Mouse (Mus musculus) 3T3-L1 (cell line): Measurements from ENCODE around the gene Rab22a.
A peak's percentile ranks its signal among the peaks of the same experiment; 100 is the strongest.
"Not testable (repeated sequence)": the region's sequence is repeated elsewhere in the genome, so short reads cannot be mapped to it uniquely, and the experiment has no call there.

Source experiments
- DNase-seq: peaks from one replicate; pipeline ENCODE4 v3.0.0-alpha.2; 2015; ENCODE audit warnings: low read depth, low spot score

Rab22a gene

DNA sequence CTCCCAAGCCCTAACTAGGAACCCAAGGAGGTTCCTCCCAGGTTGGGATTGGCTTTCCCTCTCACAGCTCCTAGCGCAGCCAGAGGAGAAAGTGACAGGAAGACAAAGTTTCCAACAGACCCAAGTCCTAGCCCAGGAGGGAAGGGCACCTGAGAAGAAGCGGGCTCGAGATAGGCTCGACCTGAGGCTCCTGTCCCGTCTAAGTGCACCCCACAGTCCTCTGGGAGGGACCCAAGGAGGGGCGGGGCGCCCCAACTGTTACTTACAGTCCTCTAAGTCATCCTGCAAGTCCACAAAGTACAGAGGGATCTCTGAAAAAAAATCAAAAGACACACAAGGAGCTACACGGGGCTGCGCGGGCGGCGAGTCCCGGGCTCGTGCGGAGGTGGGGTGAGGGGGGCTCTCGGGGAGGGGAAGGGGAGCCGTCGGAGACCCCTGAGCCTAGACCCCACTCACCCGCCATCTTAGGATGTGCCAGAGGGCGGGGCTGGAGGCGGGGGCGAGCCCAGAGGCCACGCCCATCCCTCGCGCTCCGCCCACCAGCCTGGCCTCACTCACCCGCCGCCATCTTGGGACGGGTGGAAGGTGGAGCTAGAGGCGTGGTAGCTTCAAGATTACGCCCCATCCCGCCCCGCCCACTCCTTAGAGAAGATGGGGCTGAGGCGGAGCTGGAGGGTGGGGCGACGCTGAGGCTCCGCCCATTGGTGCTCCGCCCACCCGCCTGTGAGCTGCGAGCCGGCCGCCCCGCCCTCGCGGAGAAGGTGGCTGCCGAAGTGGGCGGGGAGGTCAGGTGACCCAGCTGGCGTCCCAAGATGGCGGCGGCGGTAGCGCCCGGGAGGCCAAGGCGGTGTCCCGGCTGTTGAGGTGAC, at the start of gene Rab22a:
Gene Rab22a, plus strand, starts transcription at position 704 of the 869 bp plus-strand sequence.
- DNase-seq = peak; percentile 98

DNA sequence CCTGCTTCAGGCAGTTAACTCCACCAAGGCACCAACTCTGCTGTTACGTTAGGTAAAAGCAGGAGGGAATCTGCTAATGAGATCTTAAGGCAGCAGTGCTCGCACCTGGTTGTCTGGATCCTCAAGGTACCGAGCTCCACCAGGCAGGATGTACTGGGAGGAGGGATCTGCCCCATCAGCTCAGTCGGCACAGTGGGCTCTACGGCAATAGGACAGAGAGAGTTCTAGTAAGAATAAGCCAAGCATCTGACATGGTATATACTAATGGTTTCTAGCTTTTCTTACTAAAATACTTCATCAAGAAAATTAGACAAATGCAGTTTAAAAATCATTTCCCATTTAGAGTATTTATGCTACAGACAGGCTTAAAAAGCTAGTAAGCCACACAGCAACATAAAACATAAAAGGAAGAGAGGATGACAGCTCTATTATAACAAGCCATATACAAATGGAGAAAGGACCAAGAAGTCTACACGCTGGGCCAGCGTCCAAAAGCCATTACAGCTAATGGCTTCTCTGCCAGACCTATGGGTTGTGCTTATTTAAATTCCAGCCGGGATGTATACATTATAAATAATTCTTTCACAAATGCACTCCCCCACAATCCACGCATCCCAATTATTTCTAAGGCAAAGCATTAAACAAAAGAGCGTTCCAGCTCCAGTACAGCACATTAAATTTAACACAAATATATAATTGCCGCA, 44.0 kb upstream of the Rab22a start:
- DNase-seq = no peak

DNA sequence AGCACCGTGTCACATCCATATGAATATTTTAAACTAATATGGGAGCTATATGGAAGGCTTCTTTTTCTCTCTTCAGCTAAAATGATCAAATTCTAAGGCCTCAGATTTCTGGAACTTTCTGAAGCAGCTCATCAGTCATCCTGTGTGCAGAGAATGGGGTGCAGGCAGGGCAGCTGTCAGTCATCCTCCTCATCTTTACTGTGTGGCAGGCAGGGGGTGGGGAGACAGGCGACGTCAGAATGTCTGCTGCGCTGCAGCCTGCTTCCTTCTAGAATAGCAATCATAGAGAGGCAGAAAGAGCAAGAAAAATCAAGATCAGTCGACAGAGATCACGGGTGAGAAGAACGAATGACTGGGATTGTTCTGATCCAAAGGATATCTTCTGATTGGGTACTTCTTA, 43.4 kb upstream of the Rab22a start:
- DNase-seq = no peak

DNA sequence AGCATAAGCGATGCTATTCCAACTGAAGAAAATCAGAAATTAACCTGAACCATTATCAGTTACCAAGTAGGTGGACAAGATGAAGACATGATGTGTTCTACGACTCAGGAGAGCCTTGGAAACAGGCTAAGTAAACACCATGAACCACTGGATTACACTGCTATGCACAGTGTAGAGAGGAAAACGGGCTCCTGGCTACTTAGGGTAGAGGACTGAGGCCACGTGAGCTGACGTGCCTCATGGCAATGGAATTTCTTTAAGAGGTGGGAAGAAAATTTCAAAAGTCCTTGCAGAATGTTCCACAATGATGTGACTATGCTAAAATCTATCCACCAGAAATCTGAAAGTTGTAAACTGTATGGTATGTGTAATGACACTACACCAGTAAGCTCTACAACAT, 40.4 kb upstream of the Rab22a start:
- peak; percentile 7 for DNase-seq

DNA sequence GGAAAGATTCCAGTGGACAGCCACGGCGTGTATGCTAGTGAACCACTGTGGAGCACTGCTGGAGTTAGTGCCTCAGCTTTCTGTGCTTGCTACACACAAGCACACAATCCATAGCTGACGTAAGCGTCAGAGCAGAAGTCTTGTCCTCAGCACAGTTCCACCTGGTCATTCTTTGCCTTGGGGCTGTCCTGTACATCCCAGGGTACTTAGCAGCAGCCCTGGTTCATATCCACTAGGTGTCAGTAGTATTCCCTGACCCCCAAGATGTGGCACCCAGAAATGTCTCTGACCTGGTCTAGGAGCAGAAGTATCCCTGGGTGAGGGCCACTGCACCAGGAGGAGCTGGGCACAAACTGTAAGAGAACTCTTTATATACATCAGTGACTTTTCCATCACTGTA, 38.9 kb upstream of the Rab22a start:
- peak; percentile 21 for DNase-seq

DNA sequence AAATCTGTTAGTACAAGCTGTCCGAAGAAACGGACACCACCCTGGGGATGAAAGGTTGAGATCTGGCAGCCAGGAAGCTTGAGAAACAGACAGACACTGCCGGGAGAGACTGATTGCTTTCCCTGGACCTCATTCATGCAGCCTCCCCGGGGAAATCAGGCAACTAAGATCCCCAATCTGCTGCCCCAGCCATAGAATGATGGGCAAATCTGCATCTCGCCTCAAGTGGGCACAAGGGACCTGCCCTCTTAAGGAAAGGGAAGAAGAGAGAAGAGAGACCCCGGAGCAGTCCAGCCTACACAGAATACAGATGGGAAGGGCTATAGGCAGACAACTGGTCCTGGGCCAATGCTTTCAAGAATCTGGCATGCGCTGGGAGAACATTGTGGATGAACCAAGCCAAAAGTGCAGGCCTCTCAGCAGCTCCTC, 37.4 kb upstream of the Rab22a start:
- no peak for DNase-seq

DNA sequence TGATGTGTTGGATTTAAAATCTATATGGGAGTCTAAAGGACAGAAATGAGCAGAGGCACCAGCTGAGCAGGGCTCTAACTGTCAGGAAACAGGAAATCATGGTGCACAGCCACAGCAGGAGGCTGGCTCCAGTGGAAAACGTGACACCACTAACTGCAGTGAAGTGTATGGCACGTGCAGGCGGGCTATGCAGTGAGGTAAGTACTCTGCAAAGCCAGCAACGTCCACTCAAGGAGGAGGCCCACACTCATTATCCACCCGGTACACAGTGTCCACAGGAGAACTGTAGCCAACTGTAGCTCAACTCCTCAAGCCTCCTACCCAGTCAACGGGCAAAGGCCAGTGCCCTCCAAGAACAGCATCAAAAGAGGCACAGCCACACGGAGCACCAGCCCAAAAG, 34.9 kb upstream of the Rab22a start:
- DNase-seq = no peak

DNA sequence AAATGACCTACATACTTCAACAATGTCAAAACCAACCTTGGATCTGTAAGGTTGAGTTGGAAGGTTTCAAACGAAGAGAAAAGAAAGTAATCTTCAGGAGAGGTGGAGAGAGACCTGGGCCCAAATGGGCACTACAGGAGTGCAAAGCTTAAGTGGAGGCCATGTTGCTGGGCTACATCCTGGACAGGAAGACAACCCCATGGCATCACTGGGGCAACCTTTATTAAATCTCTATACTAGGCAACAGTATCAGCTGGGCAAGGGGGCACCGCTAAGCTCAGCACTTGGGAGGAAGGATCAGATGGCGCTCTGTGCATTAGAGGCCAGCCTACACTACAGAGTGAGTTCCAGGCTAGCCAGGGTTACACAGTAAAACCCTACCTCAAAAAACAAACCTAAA, 33.8 kb upstream of the Rab22a start:
- DNase-seq = no peak

DNA sequence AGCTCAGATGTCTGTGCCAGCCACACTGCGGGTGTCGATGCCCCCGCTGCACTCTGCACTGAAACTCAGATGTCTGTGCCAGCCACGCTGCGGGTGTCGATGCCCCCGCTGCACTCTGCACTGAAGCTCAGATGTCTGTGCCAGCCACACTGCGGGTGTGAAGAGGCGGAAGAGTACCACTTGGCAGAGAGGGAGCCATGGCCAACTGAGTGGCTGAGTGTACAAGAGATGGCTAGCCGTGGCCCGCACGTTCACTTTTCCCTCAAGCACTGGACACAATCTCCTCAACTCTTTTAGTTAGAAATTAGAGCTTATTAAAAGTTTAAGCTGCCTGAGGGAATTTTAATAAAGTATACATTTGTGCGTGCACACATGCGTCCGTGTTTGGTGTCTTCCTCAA, 25.5 kb upstream of the Rab22a start:
- not testable (repeated sequence) for DNase-seq

DNA sequence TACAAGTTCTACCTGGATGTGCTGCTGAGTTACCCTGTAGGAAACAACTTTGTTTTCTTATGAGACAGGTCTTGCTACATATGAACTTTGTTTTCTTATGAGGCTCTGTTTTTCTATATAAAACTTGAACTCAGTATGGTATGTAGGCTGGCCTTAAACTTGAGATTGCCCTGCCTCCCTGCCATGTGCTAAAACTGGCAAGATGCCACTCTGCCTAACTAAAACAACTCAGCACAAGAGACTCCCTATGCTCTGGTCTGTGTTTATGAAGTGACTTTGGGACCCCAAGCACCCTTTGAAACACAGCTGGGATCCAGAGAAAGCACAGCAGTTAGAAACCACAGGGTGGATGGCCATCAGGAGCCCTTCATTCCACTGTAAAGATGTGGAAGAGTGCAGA, 18.2 kb upstream of the Rab22a start:
- peak; percentile 10 for DNase-seq

DNA sequence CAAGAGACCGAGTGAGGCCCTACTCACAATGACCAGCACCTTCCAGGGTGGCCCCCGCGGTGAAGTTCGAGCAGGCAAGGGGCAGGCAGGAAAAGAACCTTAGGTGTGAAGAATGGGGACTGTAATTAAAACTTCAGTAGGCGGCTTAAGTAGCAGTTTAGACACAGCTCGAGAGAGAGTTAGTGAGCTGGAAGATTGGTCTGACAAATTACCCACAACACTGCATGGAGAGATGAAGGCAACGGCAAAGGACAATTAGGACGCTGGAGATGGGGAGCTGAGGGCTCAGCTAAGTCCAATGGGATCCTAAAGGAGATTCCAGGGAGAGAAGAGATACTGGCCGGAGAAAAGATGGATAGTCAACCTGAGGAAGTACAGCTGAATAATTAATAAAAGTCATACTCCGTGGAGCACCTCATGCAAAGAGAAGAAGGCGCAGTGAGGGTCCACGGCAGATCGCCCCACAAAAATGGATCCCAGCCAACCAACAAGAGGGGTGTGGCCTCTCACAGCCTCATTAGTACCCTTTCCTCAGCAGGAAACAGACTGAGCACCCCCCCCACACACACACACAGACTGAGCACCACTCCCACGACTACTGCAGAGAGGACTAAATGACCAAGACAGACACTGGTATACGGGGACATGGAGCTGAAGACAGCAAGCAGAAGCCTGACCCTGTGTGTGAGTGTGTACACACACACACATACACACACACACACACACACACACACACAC, 17.1 kb upstream of the Rab22a start:
- DNase-seq = no peak

DNA sequence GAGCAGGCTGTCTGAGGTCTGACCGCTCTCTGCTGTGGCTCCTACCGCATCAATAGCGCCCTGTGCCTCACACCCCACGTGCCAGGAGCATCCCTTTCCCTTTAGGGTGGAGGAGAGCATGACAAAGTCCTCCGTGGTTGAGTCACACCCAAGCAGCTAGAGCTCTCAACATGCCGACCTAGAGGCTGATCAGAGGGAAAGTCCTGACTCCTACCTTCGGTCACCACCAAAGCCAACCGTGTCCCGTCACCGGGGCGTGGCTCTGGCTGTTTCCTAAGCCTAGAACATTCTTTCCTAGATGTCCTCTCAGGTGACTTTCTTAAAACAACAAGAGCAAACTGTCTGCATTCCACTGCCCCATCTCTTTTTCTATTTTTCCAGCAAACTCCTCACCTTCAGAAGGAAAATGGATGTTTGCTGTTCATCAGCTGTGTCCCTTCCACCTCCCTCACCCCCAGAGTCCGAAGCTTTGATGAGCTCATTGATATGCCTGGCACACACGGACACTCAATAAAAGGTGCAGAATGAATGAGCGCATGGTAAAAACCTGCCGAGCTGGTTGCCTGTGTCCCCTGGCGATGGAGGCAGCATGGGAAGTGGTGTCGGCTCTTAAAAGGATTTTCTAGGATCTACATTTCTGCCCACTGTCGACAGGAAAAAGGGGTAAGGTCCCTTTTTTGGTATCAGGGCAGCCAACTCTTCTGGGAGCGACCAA, 12.2 kb upstream of the Rab22a start:
- no peak for DNase-seq

DNA sequence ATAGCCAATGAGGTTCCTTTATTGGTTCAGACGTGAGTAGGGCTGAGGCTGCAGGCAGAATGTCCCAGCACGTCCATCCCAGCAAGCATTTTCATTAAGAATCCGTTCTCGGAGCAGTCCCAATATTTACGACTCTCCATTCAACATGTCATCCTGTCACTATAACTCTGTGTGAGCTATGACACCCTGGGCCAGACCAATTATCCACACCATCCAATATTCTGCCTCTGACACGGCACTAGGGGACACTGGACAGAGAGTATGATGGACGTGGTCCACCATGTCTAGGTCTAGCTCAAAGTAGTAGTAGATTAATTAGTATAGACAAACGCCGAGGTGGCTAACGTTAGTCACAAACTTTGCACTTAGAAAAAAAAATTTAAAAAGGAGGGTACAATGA, 9.8 kb upstream of the Rab22a start:
- no peak for DNase-seq

DNA sequence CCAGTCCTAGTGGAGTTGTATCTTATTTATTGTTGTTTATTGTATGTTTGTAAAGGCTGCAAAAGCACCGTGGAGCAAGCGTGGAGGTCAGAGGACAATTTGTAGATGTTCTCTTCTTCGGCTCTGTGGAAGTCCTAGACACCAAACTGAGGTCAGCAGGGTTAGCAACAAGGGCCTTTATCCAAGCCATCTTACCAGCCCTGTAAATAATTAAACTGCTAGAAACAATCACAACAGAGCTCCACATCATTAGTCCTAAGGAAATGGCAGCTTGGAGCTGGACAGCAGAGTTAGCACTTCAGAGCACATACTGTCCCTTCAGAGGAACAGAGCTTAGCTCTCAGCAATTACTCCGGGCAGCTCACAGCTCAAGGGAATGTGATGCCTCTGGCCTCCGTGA, 6.0 kb upstream of the Rab22a start:
- no peak for DNase-seq

DNA sequence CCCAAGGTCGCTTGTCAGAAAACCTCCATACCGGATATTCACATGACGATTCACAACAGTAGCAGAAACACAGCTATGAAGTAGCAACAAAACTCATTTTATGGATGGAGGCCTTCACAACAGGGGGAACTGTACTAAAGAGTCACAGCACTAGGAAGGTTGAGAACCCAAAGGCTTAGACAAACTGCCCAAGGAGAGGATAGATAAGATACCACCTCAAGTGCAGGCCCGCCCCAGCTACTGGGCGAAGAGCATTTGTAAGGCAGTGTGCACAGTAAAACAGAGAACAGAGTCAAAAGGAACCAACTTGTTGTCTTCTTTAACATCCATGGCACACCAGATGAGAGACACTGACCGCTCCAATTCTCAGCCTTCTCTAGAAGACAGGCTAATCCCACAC, 1.8 kb upstream of the Rab22a start:
- DNase-seq = no peak

DNA sequence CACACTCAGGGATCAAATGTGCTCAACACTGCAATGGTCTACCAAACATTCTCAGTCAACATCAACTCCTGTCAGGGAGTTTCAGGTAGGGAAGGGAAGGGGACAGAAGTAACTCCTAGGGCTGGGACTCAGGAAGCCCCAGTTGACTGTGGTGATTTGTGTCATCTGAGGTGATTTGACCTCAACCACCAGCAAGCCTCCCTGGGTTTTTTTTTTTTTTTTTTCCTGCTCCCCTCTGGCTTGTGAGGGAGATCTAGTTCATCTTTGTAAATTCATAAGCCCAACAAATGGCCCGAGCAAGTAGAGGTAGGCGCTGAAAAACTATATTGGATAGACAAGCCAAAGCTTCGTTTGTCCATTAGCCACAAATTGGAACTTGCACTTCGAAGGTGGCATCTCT, 1.0 kb upstream of the Rab22a start:
- no peak for DNase-seq

DNA sequence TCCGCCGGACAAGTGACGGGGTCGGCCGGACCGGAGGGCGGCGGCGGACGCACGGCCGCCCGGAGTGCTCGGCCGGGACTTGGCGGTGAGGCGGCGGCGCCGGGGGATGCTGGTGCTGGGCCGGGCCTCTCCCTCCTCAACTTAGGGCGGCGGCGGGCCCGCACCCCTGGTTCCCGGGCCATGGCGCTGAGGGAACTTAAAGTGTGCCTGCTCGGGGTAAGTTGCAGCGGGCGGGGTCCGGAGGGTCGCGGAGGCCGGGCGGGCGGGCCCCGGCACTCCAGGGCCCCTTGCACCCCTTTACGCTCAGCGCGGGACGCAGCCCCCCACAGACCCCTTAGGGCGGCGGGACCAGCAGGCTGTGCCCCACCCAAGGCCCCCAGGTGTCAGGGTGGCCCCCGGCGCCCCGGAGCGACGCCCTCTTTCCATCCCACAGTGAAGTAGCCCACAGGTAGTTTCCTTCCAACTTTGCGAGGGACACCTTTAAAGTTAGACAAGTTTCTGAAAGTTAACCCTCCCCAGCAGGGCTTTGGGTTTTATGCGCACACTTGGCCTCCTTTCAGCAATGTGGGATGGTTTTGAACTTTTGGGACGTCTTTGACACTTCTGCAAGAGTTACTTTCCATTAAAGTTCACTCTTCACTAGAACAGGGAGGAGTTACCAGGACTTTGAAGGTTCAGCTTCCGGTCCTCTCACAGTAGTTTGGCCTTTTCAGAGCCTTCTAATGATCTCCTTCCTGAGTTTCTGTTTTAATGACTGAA, 545 bp downstream of the Rab22a start:
- peak; percentile 54 for DNase-seq

DNA sequence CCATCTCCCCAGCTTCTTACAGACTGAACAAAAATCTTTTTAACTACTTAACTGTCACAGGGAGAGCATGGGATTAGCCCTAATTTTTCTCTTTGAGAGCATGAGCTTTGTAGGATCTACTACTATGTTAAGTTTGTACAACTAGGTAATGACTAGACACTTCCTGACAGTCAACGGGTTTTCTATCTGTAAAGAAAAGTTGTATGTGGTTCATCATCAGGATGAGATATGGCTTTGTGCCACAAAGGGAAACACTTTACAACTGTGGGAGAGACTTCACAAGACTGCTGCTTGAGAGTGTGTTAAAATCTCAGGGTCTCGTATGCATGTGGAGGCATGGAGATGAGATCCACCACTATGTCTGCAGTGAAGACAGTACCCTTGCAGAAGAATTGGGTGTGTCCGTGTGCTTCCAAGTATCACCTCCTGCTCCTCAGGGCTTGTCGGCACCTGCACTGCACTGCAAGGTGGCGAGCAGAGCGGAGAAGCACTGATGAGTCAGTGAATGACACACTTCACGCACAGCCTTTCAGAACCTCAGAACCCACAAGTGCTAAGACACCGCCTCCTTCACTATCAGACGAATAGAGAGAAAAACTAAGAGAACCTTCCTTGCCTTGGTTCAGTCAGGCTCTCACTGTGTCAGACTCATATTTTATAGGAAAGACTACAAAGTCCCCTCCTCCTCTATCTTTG, 2.8 kb downstream of the Rab22a start:
- peak; percentile 32 for DNase-seq

DNA sequence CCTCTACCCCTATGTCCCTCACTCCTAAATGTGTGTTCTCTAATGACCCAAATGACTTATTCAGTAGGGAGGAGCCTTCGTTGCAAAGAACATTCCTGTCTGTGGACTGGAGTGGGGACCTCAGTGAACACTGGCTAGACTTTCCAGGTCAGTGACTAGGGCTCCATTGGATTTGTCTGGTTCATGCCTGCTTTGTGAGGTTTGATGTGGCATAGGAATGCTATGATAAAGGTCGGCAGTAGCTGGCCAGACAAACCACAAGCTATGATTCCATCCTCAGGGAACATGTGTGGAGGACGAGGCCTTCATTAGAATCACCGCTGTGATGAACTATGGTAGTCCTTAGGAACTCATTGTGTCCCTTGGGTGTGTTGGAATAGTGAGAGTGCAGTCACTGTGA, 5.2 kb downstream of the Rab22a start:
- no peak for DNase-seq

DNA sequence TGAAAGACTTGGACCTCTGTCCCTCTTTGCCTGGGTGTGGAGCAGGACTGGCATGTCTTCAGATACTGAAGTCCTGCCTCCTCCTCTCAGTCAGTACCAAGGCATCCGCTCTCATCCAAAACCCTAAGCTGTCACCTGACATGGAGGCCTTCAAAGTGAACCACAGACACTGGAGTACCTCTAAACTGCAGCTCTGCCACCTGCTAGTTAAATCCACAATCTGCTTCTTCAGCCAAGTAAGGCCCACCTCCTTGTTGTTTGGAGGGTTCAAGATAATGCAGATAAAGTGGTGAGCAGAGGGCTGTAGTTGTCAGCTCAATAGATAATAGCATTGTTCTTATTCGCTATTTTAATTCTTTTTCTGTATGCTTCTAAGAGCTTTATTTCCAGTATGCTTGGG, 5.7 kb downstream of the Rab22a start:
- DNase-seq = no peak
